Mouse (Mus musculus) midbrain, embryonic 13.5 days (tissue): ENCODE data around the gene Slc6a5. TPM values are rescaled to one million over a fixed set of nuclear protein-coding genes. Genes with fewer than 3 reads are reported as not detected.
"Not testable (repeated sequence)": the region's sequence is repeated elsewhere in the genome, so short reads cannot be mapped to it uniquely, and the experiment has no call there.

Experiments used
- ATAC-seq: fragments of 200-750 bp; cut with Nextera tagmentation; 2 replicates; pipeline ENCODE4 v1.8.0; 2017; ENCODE audit warnings: mild to moderate bottlenecking, moderate TSS enrichment, moderate library complexity
- H3K27ac ChIP-seq: fragments of 300-500 bp; sonication (generic); 2 replicates; pipeline ENCODE4 v1.5.1; 2015; ENCODE audit warnings: inconsistent platforms, mild to moderate bottlenecking, moderate library complexity
- H3K27me3 ChIP-seq: fragments of 300-500 bp; sonication (generic); 2 replicates; pipeline ENCODE4 v1.6.1; 2015; ENCODE audit warnings: mild to moderate bottlenecking, inconsistent platforms
- H3K36me3 ChIP-seq: fragments of 300-500 bp; sonication (generic); 2 replicates; pipeline ENCODE4 v1.6.1; 2015; ENCODE audit warnings: mild to moderate bottlenecking, inconsistent platforms
- H3K4me1 ChIP-seq: fragments of 300-500 bp; sonication (generic); replicated peaks from 2 replicates; pipeline ENCODE4 v1.6.1; 2015; ENCODE audit warnings: inconsistent platforms
- H3K4me2 ChIP-seq: fragments of 300-500 bp; sonication (generic); replicated peaks from 2 replicates; pipeline ENCODE4 v1.6.1; 2015; ENCODE audit warnings: moderate library complexity, mild to moderate bottlenecking, inconsistent platforms
- H3K4me3 ChIP-seq: fragments of 300-500 bp; sonication (generic); replicated peaks from 2 replicates; pipeline ENCODE4 v1.5.1; 2015; ENCODE audit warnings: mild to moderate bottlenecking, inconsistent platforms
- H3K9ac ChIP-seq: fragments of 300-500 bp; sonication (generic); replicated peaks from 2 replicates; pipeline ENCODE4 v1.6.1; 2015; ENCODE audit warnings: mild to moderate bottlenecking, inconsistent platforms
- H3K9me3 ChIP-seq: fragments of 300-500 bp; sonication (generic); 2 replicates; pipeline ENCODE4 v1.6.1; 2016; ENCODE audit warnings: mild to moderate bottlenecking, inconsistent platforms
- WGBS: fragments of 180-500 bp; shearing (Covaris S2); methylation state at CpG from one replicate; pipeline ENCODE4 v1.1.7; 2015; 5-methylcytosine and 5-hydroxymethylcytosine counted together
- polyA plus RNA-seq: library from polyadenylated mRNA; unstranded; fragments of >200 nt; fragmentation: Nextera tagmentation; extraction: Ambion mirVana; gene quantifications from 2 replicates; pipeline ENCODE4 v1.2.1, GENCODE M21; 2015

Slc6a5 gene
- polyA plus RNA-seq, 1 experiment from 2014 or later = 0.32 TPM

- 4% methylated on average over 11 of the region's 11 CpGs for WGBS
- no peak overlapping the region for H3K9ac ChIP-seq
Measured at GRCm38 (mm10) chr7:49915471-49915870, 5.5 kb downstream of the Slc6a5 start.

GRCm38 (mm10) chr7:49919494-49919893 is 9.5 kb downstream of the Slc6a5 start:
- peaks cover 14% of the 10 kb centered on the region for H3K4me1 ChIP-seq
- no peak overlapping the region for H3K27ac ChIP-seq
- H3K27me3 ChIP-seq = peaks cover 67% of the 10 kb centered on the region
- H3K9ac ChIP-seq = no peak overlapping the region
- no peak overlapping the region for H3K4me2 ChIP-seq
- peaks cover 5% of the 10 kb centered on the region; the same call in 1 of the 2 replicates for H3K9me3 ChIP-seq
- no peaks in the 10 kb centered on the region for H3K36me3 ChIP-seq
- WGBS = 91% methylated on average over 4 of the region's 4 CpGs
- no peak overlapping the region for H3K4me3 ChIP-seq
- ATAC-seq = no peak

More at GRCm38 (mm10) chr7:49915471-49915870, 5.5 kb downstream of the Slc6a5 start:
- no peak overlapping the region for H3K4me3 ChIP-seq
- H3K4me1 ChIP-seq = peaks cover 14% of the 10 kb centered on the region
- H3K36me3 ChIP-seq = no peaks in the 10 kb centered on the region
- ATAC-seq = no peak
- H3K9me3 ChIP-seq = peaks cover 5% of the 10 kb centered on the region; the same call in 1 of the 2 replicates
- H3K27me3 ChIP-seq = peaks cover 97% of the 10 kb centered on the region
- H3K27ac ChIP-seq = no peak overlapping the region
- H3K4me2 ChIP-seq = no peak overlapping the region

- no peak overlapping the region for H3K4me2 ChIP-seq
- peaks cover 5% of the 10 kb centered on the region; the same call in 1 of the 2 replicates for H3K9me3 ChIP-seq
- H3K27me3 ChIP-seq = peaks cover 60% of the 10 kb centered on the region
- H3K36me3 ChIP-seq = no peaks in the 10 kb centered on the region
- WGBS = 82% methylated on average over 4 of the region's 4 CpGs
- H3K4me1 ChIP-seq = peaks cover 11% of the 10 kb centered on the region
- no peak overlapping the region for H3K27ac ChIP-seq
- ATAC-seq = no peak
- no peak overlapping the region for H3K9ac ChIP-seq
- H3K4me3 ChIP-seq = no peak overlapping the region
Measured at GRCm38 (mm10) chr7:49920751-49921150, 10.8 kb downstream of the Slc6a5 start.

DNA sequence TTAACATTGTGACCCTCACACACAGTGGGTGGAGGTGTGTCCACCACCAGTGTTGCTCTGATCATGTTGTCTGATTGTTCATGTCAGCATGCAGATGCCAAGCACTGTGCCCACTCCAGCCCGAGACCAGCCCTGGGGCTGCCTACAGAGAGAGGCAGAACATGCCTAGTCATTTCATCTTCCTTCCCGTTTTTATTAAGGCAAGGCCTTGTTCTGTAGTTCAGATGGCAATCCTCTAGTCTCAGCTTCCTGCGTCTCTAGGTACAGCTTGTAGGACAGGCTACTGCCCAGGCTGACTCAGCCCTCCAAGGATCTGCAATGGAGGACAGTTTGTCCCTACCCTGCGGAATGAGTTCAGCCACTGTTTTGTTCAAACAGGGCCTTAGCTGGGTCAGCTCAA is 13.0 kb downstream of the Slc6a5 start:
- H3K36me3 ChIP-seq = no peaks in the 10 kb centered on the region
- ATAC-seq = peak; percentile 83
- H3K9me3 ChIP-seq = peaks cover 5% of the 10 kb centered on the region; the same call in 1 of the 2 replicates
- H3K27ac ChIP-seq = peak overlapping the region; percentile 74
- peak overlapping the region; percentile 12 for H3K4me2 ChIP-seq
- H3K9ac ChIP-seq = peak overlapping the region; percentile 36
- H3K27me3 ChIP-seq = peaks cover 51% of the 10 kb centered on the region
- WGBS = 22% methylated on average over 4 of the region's 4 CpGs
- H3K4me1 ChIP-seq = peaks cover 8% of the 10 kb centered on the region
- no peak overlapping the region for H3K4me3 ChIP-seq

GRCm38 (mm10) chr7:49923376-49923775 is 13.4 kb downstream of the Slc6a5 start:
- Histone ChIP-seq H3K27me3 (peaks cover 50% of the 10 kb centered on the region), H3K4me1 (peaks cover 8% of the 10 kb centered on the region), H3K9ac (peak overlapping the region; percentile 36), H3K9me3 (peaks cover 5% of the 10 kb centered on the region; the same call in 1 of the 2 replicates), H3K4me3 (no peak overlapping the region), H3K27ac (peak overlapping the region; percentile 74), H3K36me3 (no peaks in the 10 kb centered on the region), H3K4me2 (peak overlapping the region; percentile 12; the same call in 1 of the 2 replicates)
- WGBS = under 1% methylated on average over 13 of the region's 13 CpGs
- ATAC-seq = peak; percentile 87

GRCm38 (mm10) chr7:49928571-49928970 is 18.6 kb downstream of the Slc6a5 start:
- Histone ChIP-seq H3K36me3 (no peaks in the 10 kb centered on the region), H3K4me3 (no peak overlapping the region), H3K4me1 (no peaks in the 10 kb centered on the region), H3K9me3 (no peaks in the 10 kb centered on the region), H3K9ac (no peak overlapping the region), H3K4me2 (no peak overlapping the region), H3K27ac (no peak overlapping the region), H3K27me3 (peaks cover 33% of the 10 kb centered on the region)
- 68% methylated on average over 3 of the region's 3 CpGs for WGBS
- ATAC-seq = no peak

DNA sequence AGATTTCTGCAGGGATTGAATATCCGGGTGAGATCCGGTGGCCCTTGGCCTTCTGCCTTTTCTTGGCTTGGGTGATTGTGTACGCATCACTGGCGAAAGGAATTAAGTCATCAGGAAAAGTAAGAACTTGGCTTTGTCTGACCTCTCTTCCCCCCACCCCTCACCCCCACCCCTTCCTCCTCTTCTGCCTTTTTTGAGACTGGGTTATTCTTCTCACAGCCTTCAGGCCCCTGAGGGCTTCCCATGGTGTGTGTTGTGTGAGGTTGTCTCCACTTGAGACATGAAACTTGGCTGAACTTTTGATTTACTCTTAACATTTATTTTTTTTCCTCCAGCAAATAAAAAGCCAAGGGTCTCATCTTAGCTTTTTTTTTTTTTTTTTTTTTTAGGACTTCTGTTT is 20.1 kb downstream of the Slc6a5 start:
- Histone ChIP-seq H3K27me3 (peaks cover 24% of the 10 kb centered on the region), H3K27ac (no peak overlapping the region)
- 29% methylated on average over 4 of the region's 4 CpGs for WGBS

DNA sequence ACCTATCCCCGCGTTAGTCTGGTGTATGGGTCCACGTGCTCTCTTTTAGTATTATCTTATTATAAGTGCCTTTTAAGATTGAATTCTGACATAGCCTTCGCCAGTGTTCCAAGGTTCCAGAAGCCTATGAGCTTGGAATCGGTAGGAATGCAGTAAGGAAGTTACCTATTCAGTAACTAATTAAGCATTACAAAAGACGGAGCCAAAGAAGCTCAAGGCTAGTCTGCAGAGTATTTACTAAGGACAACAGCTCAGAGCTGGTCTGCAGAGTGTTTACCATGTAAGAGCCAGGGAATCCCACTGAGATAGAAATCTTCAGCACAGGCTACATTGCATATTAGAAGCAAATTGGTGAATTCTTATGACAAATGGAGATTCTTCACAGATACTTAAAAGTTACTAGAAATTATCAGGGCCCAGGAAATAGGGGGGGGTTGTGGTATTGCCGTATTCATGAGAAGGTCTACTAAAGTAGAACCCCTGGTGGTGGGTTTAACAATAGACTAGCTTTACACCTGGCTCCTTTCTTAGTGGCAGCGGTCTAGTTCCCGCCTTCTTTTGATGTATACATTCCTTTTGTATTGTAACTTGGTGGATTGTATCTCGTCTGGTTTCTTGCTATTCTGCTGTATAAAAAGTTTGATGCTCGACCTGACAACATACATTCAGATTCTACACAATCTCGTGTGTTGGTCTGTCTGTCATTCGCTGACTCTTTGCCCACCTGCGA is 23.6 kb downstream of the Slc6a5 start:
- H3K4me1 ChIP-seq, H3K4me2 ChIP-seq, H3K27me3 ChIP-seq, H3K9me3 ChIP-seq, H3K9ac ChIP-seq, ATAC-seq, H3K4me3 ChIP-seq, H3K36me3 ChIP-seq, H3K27ac ChIP-seq: not testable (repeated sequence)
- 80% methylated on average over 14 of the region's 14 CpGs for WGBS

More for the DNA sequence above, 20.1 kb downstream of the Slc6a5 start:
- no peaks in the 10 kb centered on the region for H3K4me1 ChIP-seq
- no peak overlapping the region for H3K4me2 ChIP-seq
- H3K4me3 ChIP-seq = no peak overlapping the region
- no peak overlapping the region for H3K9ac ChIP-seq
- no peaks in the 10 kb centered on the region for H3K36me3 ChIP-seq
- no peaks in the 10 kb centered on the region for H3K9me3 ChIP-seq
- no peak for ATAC-seq

GRCm38 (mm10) chr7:49936821-49937220 is 26.9 kb downstream of the Slc6a5 start:
- 89% methylated on average over 3 of the region's 3 CpGs for WGBS
- Histone ChIP-seq H3K27me3 (no peaks in the 10 kb centered on the region), H3K36me3 (no peaks in the 10 kb centered on the region), H3K9ac (no peak overlapping the region), H3K9me3 (no peaks in the 10 kb centered on the region), H3K4me3 (no peak overlapping the region), H3K27ac (no peak overlapping the region), H3K4me2 (no peak overlapping the region), H3K4me1 (no peaks in the 10 kb centered on the region)
- no peak for ATAC-seq

- no peak overlapping the region for H3K4me3 ChIP-seq
- H3K9ac ChIP-seq = no peak overlapping the region
- no peaks in the 10 kb centered on the region for H3K36me3 ChIP-seq
- no peaks in the 10 kb centered on the region for H3K27me3 ChIP-seq
- H3K4me1 ChIP-seq = peaks cover 4% of the 10 kb centered on the region; the same call in 1 of the 2 replicates
- H3K4me2 ChIP-seq = no peak overlapping the region
- 54% methylated on average over 3 of the region's 3 CpGs for WGBS
- ATAC-seq = 0 out of 2 replicates have a peak, but pooled peaks have one; percentile 34
- H3K9me3 ChIP-seq = no peaks in the 10 kb centered on the region
- H3K27ac ChIP-seq = no peak overlapping the region
Measured at GRCm38 (mm10) chr7:49942023-49942422, 32.1 kb downstream of the Slc6a5 start.

- Histone ChIP-seq H3K27me3 (no peaks in the 10 kb centered on the region), H3K4me3 (no peak overlapping the region), H3K27ac (no peak overlapping the region), H3K9ac (no peak overlapping the region), H3K4me1 (peaks cover 4% of the 10 kb centered on the region; the same call in 1 of the 2 replicates), H3K36me3 (no peaks in the 10 kb centered on the region), H3K9me3 (no peaks in the 10 kb centered on the region), H3K4me2 (no peak overlapping the region)
- ATAC-seq = no peak
- WGBS = 56% methylated on average over 5 of the region's 5 CpGs
Measured at GRCm38 (mm10) chr7:49942490-49942889, 32.5 kb downstream of the Slc6a5 start.

DNA sequence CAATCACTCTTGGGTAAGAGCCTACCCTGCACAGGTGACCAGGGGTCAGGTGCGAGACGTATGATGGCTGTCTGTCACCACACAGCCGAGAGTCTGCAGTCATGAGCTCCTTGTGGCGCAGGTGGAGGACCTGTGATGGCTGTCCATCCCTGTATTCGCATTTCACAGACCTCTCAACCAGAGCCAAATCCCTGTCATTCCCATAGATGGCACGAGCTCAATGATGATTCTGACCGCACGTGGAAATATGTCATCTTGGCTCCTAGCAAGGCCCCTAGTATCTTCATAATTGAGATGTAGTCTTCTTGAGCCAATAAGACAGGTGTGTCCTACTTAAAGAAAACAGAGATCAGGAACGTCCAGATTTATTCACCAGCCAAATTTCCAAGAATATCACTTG is 36.7 kb downstream of the Slc6a5 start:
- H3K4me2 ChIP-seq = no peak overlapping the region
- no peak overlapping the region for H3K4me3 ChIP-seq
- H3K27ac ChIP-seq = no peak overlapping the region
- ATAC-seq = no peak
- H3K27me3 ChIP-seq = no peaks in the 10 kb centered on the region
- WGBS = 95% methylated on average over 9 of the region's 9 CpGs
- peaks cover 4% of the 10 kb centered on the region; the same call in 1 of the 2 replicates for H3K4me1 ChIP-seq
- no peaks in the 10 kb centered on the region for H3K9me3 ChIP-seq
- H3K36me3 ChIP-seq = no peaks in the 10 kb centered on the region
- H3K9ac ChIP-seq = no peak overlapping the region
